Mouse (Mus musculus) lung, postnatal 0 days (tissue): ENCODE results near the gene Mpnd. TPM values are rescaled to one million over a fixed set of nuclear protein-coding genes. Genes with fewer than 3 reads are reported as not detected.
"Not testable (repeated sequence)": the region's sequence is repeated elsewhere in the genome, so short reads cannot be mapped to it uniquely, and the experiment has no call there.

ENCODE experiments used
- ATAC-seq: fragments of 200-750 bp; cut with Nextera tagmentation; 2 replicates; pipeline ENCODE4 v1.8.0; 2017; ENCODE audit warnings: moderate library complexity
- DNase-seq: peaks from one replicate; pipeline ENCODE4 v3.0.0-alpha.2; 2016; ENCODE audit warnings: low spot score
- H3K27ac ChIP-seq: fragments of 300-500 bp; sonication (generic); 2 replicates; pipeline ENCODE4 v1.5.1; 2014; ENCODE audit warnings: antibody characterized with exemption, mild to moderate bottlenecking, low read length, mixed read lengths
- H3K27me3 ChIP-seq: fragments of 300-500 bp; sonication (generic); replicated peaks from 2 replicates; pipeline ENCODE4 v1.6.1; 2014; ENCODE audit warnings: low read length, mixed read lengths; ENCODE audit not compliant: insufficient read depth
- H3K36me3 ChIP-seq: fragments of 300-500 bp; sonication (generic); 2 replicates; pipeline ENCODE4 v1.6.1; 2014; ENCODE audit warnings: low read length, mixed read lengths; ENCODE audit not compliant: insufficient read depth
- H3K4me1 ChIP-seq: fragments of 300-500 bp; sonication (generic); 2 replicates; pipeline ENCODE4 v1.6.1; 2014; ENCODE audit warnings: antibody characterized with exemption, low read depth, low read length, mixed read lengths; ENCODE audit not compliant: insufficient read depth
- H3K4me2 ChIP-seq: fragments of 300-500 bp; sonication (generic); replicated peaks from 2 replicates; pipeline ENCODE4 v1.6.1; 2014; ENCODE audit warnings: low read depth, mild to moderate bottlenecking, low read length, moderate library complexity, mixed read lengths
- H3K4me3 ChIP-seq: fragments of 300-500 bp; sonication (generic); 2 replicates; pipeline ENCODE4 v1.5.1; 2014; ENCODE audit warnings: low read depth, low read length
- H3K9ac ChIP-seq: fragments of 300-500 bp; sonication (generic); replicated peaks from 2 replicates; pipeline ENCODE4 v1.6.1; 2014; ENCODE audit warnings: low read depth, mild to moderate bottlenecking
- H3K9me3 ChIP-seq: fragments of 300-500 bp; sonication (generic); 2 replicates; pipeline ENCODE4 v1.6.1; 2016; ENCODE audit warnings: low read length, mixed read lengths
- CTCF ChIP-seq: IDR thresholded peaks from 2 replicates; pipeline ENCODE4 v1.5.1; 2016; ENCODE audit warnings: antibody characterized with exemption, mild to moderate bottlenecking
- EP300 ChIP-seq: IDR thresholded peaks from 2 replicates; pipeline ENCODE4 v1.6.1; 2016; ENCODE audit warnings: antibody characterized with exemption, mild to moderate bottlenecking, control low read depth
- WGBS: fragments of 180-500 bp; shearing (Covaris S2); extraction: QIAGEN DNeasy Blood & Tissue Kit; methylation state at CpG from one replicate; pipeline ENCODE4 v1.1.7; 2014; 5-methylcytosine and 5-hydroxymethylcytosine counted together
- polyA plus RNA-seq: library from polyadenylated mRNA; unstranded; fragments of >200 nt; fragmentation: Nextera tagmentation; extraction: Ambion mirVana; gene quantifications from 2 replicates; pipeline ENCODE4 v1.2.1, GENCODE M21; 2015

Gene Mpnd
- polyA plus RNA-seq, 1 experiment from 2014 or later, result 38.5 TPM

DNA sequence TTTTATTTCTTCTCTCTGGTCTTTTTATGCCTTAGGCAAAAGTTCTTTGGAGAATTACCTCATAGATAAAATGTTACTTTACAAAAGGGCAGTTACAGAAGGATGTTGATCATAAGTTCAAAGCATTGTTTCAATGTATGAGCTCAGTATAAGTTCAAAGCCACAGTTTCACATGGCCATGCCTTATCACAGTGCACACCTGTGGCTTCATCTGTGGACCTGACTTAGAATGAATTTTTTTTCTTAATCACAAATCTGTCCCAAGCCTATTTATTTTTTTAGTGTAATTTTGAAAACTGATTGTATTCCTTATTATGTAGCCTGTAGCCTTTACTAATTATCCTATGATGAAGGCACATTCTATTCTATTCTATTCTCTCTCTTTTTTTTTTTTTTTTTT, 49.4 kb downstream of the Mpnd start:
- Histone ChIP-seq H3K4me3 (no peak overlapping the region), H3K27ac (no peak overlapping the region), H3K36me3 (peaks cover 5% of the 10 kb centered on the region), H3K27me3 (no peaks in the 10 kb centered on the region), H3K4me2 (no peak overlapping the region), H3K9me3 (no peaks in the 10 kb centered on the region), H3K9ac (no peak overlapping the region), H3K4me1 (no peaks in the 10 kb centered on the region)
- TF ChIP-seq CTCF, result no peak
- TF ChIP-seq EP300, result no peak
- DNase-seq, result no peak
- ATAC-seq, result no peak

DNA sequence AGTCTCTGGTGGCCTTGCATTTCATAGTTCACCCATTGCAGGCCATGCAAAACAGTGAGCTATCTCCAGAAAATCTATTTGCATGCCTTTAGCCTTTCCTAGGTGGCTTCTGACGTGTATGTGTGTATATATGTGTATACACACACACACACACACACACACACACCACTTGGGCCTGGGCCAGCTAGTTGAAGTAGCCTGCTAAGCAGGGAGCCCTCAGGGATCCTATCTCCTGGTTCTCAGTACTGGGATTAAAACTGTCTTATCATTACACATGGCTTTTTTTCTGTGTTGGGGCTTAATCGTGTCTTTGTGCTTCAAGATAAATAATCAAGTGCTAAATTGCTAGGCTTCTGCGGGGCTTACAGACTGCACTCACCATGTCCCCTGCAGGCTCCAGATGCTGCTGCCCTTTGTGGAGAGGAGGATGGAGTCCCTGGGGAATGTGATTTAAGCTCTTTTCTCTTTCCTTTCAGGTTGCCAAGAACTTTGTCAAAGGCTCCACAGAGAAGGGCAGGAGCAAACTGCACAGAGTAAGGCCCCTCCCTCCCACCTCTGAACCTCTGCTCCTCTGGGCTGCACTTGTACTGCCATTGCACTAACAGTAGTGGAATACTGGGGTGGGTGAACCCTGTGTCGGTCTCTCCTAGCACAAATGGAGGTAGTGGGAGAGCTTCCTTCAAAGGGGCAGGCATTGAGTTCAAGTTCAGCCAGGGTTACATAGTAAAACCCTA, 50.6 kb downstream of the Mpnd start:
- H3K36me3 ChIP-seq, result peaks cover 5% of the 10 kb centered on the region
- H3K4me1 ChIP-seq, result no peaks in the 10 kb centered on the region
- no peak overlapping the region for H3K27ac ChIP-seq
- TF ChIP-seq EP300 (no peak), CTCF (no peak)
- 70% methylated on average over 4 of the region's 4 CpGs for WGBS
- no peak for ATAC-seq
- no peak overlapping the region for H3K4me3 ChIP-seq
- no peak overlapping the region for H3K9ac ChIP-seq
- H3K4me2 ChIP-seq, result no peak overlapping the region
- H3K27me3 ChIP-seq, result no peaks in the 10 kb centered on the region
- H3K9me3 ChIP-seq, result no peaks in the 10 kb centered on the region
- DNase-seq, result no peak

DNA sequence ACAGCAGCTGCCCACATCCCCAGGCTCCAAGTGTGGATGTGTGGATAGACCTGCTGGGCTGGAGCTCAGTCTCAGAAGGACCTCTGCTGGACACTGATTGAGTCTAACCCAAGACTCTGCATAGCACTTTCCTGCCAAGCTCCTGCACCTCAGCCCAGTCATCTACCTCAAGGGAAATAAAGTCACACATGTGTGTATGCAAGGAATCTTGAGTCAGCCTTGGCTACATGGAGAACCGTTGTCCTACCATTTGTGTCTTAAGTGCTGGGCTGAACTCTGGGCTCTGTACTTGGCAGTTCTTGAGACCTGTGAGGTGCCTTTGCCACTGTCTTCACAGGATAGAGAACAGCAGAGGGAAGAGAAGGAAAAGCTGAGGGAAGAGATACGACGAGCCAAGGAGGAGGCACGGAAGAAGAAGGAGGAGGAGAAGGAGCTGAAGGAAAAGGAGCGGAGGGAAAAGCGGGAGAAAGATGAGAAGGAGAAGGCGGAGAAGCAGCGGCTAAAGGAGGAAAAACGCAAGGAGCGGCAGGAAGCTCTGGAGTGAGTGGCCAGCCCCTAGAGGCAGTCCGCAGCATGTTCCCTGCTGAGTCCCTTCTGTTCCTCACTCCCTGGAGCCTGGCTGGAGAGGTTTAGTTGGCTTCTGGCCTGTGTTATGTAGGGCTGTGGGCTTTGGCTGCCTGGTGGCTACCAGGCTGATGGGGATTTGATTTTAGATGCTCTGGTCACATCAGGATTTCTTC, 52.0 kb downstream of the Mpnd start:
- Histone ChIP-seq H3K27ac (no peak overlapping the region), H3K4me2 (no peak overlapping the region), H3K4me1 (no peaks in the 10 kb centered on the region), H3K9ac (no peak overlapping the region), H3K9me3 (no peaks in the 10 kb centered on the region), H3K27me3 (no peaks in the 10 kb centered on the region), H3K36me3 (0 out of 2 replicates have a peak, but pooled peaks cover 6% of the 10 kb centered on the region), H3K4me3 (no peak overlapping the region)
- TF ChIP-seq CTCF, result no peak
- no peak for TF ChIP-seq EP300
- 81% methylated on average over 11 of the region's 11 CpGs for whole genome bisulfite sequencing
- ATAC-seq (no peak), DNase-seq (no peak)

DNA sequence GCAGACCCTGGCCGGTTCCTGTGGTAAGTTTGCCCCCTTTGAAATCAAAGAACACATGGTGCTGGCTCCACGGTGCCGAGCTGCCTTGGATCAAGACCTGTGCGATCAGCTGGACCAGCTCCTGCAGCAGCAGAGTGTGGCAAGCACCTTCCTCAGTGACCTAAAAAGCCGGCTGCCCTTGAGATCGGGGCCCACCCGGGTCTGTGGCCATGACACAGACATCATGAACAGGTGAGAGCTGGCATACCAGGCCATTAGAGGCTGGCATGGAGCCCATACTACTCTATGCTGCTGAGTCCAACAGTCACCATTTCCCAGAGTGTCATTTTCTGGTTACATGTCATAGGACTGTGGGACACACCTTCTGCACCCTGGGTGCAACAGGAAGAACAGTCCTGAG, 56.6 kb downstream of the Mpnd start:
- Histone ChIP-seq H3K27ac (no peak overlapping the region), H3K36me3 (peaks cover 15% of the 10 kb centered on the region; the same call in 1 of the 2 replicates), H3K4me2 (no peak overlapping the region), H3K4me1 (no peaks in the 10 kb centered on the region), H3K27me3 (no peaks in the 10 kb centered on the region), H3K9ac (no peak overlapping the region), H3K4me3 (no peak overlapping the region), H3K9me3 (no peaks in the 10 kb centered on the region)
- DNase-seq (no peak), ATAC-seq (no peak)
- TF ChIP-seq CTCF (no peak), EP300 (no peak)
- 91% methylated on average over 7 of the region's 7 CpGs for WGBS

DNA sequence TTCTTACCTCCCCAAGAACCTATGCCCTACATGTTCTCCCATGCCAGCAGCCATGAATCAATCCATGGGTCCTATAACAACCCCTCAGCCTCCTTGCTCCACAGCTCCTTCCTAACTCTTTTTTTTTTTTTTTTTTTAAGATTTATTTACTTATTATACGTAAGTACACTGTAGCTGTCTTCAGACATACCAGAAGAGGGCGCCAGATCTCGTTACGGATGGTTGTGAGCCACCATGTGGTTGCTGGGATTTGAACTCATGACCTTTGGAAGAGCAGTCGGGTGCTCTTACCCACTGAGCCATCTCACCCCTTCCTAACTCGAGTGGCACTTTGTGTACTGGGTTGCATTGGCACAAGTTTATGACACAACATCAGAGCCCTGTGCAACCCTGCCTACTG, 60.2 kb downstream of the Mpnd start:
- not testable (repeated sequence) for H3K9ac ChIP-seq, H3K4me3 ChIP-seq, ATAC-seq, H3K9me3 ChIP-seq, H3K4me2 ChIP-seq, H3K27ac ChIP-seq, H3K27me3 ChIP-seq, DNase-seq, H3K4me1 ChIP-seq
- peak; percentile 25 for TF ChIP-seq CTCF
- peaks cover 38% of the 10 kb centered on the region for H3K36me3 ChIP-seq
- 84% methylated on average over 5 of the region's 6 CpGs for WGBS

Other genes starting within 250 kb of the Mpnd start
- 10.5 and 11.6 TPM in 2 replicates for gene Zfp119a, start 126.8 kb upstream of the Mpnd start, polyA plus RNA-seq
- gene Zfp959, start 113.6 kb upstream of the Mpnd start, polyA plus RNA-seq, result 10.9 and 11.1 TPM in 2 replicates
- gene Zfp119b, start 56.2 kb upstream of the Mpnd start, polyA plus RNA-seq, result 10.0 and 11.0 TPM in 2 replicates
- gene Ebi3, start 53.1 kb upstream of the Mpnd start, polyA plus RNA-seq, result 3.1 and 3.3 TPM in 2 replicates
- gene Yju2, start 46.6 kb upstream of the Mpnd start, polyA plus RNA-seq, result 16.8 and 19.2 TPM in 2 replicates
- gene Shd, start 35.2 kb upstream of the Mpnd start, polyA plus RNA-seq, result 3.1 and 3.4 TPM in 2 replicates
- gene Fsd1, start 19.2 kb upstream of the Mpnd start, polyA plus RNA-seq, result 0.36 and 0.37 TPM in 2 replicates
- gene Stap2, start 127 bp upstream of the Mpnd start, polyA plus RNA-seq, result 49.1 and 57.4 TPM in 2 replicates
- 97.1 and 105 TPM in 2 replicates for gene Sh3gl1, start 30.9 kb downstream of the Mpnd start, polyA plus RNA-seq
- gene Chaf1a, start 34.7 kb downstream of the Mpnd start, polyA plus RNA-seq, result 3.0 and 3.2 TPM in 2 replicates
- 59.7 and 60.4 TPM in 2 replicates for gene Ubxn6, start 69.3 kb downstream of the Mpnd start, polyA plus RNA-seq
- 58.4 and 61.7 TPM in 2 replicates for gene Hdgfl2, start 73.9 kb downstream of the Mpnd start, polyA plus RNA-seq
- 0.05 and 0.08 TPM in 2 replicates for gene Plin4, start 104.1 kb downstream of the Mpnd start, polyA plus RNA-seq
- gene Plin5, start 111.9 kb downstream of the Mpnd start, polyA plus RNA-seq, result 3.2 and 4.3 TPM in 2 replicates
- 36.3 and 50.6 TPM in 2 replicates for gene Lrg1, start 116.3 kb downstream of the Mpnd start, polyA plus RNA-seq
- gene Sema6b, start 134.6 kb downstream of the Mpnd start, polyA plus RNA-seq, result 0.88 and 1.0 TPM in 2 replicates
- gene Tnfaip8l1, start 156.8 kb downstream of the Mpnd start, polyA plus RNA-seq, result 4.7 and 5.6 TPM in 2 replicates
- gene Mydgf, start 178.2 kb downstream of the Mpnd start, polyA plus RNA-seq, result 67.2 and 71.2 TPM in 2 replicates
- gene Dpp9, start 213.2 kb downstream of the Mpnd start, polyA plus RNA-seq, result 25.7 and 30.3 TPM in 2 replicates